Mouse (Mus musculus): ENCODE results near the gene Josd1. TPM values are rescaled to one million over a fixed set of nuclear protein-coding genes. Genes with fewer than 3 reads are reported as not detected.
A peak's percentile ranks its signal among the peaks of the same experiment; 100 is the strongest.

The Josd1 gene
- 10 to 100 TPM; 33.8 to 36.4 TPM for total RNA-seq (2021)
- long read RNA-seq, experiment 1, transcript Josd1-201 (4 exons, 3,440 nt): major isoform, 19 of 28 reads
- long read RNA-seq, experiment 1, partial matches to known transcripts: 1 of 28 reads
- long read RNA-seq, experiment 1, other reads (novel, unspliced or antisense): 8 of 28 reads
- long read RNA-seq, experiment 2, transcript Josd1-201 (4 exons, 3,440 nt): major isoform, 8 of 14 reads
- long read RNA-seq, experiment 2, partial matches to known transcripts: 1 of 14 reads
- long read RNA-seq, experiment 2, other reads (novel, unspliced or antisense): 5 of 14 reads

DNA sequence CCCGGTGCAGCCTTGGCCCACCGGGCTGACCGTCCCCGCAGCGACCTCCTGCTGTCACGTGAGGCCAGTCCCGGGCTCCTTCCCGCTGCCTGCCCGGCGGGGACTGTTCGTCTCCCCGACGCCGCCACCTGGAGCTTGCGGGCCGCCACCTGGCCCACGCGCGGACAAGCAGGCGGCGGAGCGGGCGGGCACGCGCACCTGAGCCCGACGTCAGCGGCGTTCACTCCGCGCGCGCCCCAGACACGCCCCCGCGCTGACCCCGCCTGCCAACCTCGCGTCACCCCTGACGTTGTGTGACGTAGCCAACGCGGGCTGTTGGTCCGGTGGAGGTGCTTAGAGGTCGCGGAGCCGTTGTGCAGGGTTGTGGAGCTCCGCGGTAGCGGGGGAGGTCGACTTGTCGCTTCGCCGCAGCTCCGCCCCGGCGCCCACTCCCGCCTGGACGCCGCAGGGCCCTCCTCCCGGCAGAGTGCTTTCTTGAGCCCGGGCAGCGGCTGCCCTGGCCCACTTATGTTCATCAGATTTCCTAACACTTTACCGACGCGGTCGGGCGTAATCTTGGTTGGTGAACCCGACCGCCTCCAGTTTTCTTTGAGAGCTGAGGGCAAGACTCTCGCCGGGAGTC lies at the start of gene Josd1:
Gene Josd1, minus strand, starts transcription at position 274 of the 622 bp plus-strand sequence.
- DNase-seq: peak; percentile 97 to 98

DNA sequence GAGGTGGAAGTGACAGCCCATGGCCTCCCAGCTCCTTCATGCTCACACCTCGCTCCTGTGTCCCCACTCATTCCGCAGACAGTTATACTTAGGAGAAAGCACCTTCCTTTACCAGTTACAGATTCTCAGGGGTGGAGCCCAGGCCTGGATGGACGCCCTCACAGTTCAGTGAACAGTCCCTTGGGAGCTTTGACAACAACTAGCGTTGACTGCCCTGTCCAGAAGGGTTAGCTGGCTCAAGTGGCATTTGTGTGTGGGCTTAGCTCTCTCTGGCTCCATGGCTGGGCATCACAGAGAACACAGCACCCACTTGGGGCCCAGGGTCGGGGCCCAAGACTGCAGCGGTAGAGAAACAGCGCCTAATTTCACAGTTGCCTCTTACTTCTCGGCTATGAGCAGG lies 46.6 kb upstream of the Josd1 start:
- DNase-seq: peak in 1 of 2 experiments; percentile 35

DNA sequence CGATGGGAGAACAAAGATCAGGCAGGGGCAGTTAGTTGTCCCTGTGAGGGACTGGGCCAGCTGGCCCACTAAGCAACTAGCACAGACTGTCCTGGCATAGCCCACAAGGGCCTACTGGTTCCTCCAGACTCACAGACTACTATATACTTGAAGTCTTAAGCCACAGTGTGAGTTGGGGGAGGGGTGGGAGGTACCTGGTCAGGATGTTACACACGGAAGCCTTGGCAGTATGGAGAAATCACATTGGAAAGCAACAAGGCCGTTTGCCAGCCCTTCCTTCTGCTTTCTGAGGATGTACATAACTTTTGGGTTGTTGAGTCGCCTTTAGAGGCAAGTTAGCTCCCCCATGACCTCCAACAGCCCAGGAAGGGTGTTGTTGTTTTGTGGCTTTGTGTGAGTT lies 45.9 kb upstream of the Josd1 start:
- DNase-seq: no peak

DNA sequence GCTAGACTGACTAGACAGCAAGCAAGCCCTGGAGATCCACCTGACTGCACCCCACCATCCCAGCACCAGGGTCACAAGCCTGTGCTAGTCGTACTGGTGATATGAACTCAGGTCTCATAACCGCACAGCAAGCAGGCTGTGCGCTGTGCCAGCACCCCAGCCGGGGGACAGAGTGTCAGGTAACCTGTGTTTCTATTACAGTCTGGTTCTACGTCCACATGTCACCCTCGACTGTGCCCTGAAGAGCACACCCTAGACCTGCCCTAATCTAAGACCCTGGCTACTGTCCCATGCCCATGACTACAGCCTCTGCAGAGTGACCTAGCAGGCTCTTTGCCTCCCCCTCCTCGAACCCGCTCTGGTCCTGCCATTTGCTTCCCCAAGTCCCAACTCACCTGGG lies 45.5 kb upstream of the Josd1 start:
- DNase-seq: no peak

DNA sequence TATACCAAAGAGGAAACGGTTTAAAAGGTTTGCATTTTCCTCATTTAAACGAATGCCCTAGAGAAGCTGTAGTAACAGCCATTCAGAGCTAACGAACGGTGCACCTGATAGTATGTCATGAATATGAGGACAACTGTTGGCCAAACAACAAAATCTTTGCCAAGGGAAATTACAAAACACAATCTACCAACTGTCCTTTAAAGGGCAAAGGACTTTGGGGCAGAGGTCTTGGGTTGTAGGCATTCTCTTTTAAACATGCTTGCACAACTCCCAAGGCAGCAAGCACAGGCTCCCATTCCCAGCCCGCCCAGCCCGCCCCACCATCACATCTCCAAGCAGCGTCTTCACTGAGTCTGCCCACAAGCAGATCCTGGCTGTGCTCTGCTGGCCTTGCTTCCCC lies 43.8 kb upstream of the Josd1 start:
- DNase-seq: no peak

DNA sequence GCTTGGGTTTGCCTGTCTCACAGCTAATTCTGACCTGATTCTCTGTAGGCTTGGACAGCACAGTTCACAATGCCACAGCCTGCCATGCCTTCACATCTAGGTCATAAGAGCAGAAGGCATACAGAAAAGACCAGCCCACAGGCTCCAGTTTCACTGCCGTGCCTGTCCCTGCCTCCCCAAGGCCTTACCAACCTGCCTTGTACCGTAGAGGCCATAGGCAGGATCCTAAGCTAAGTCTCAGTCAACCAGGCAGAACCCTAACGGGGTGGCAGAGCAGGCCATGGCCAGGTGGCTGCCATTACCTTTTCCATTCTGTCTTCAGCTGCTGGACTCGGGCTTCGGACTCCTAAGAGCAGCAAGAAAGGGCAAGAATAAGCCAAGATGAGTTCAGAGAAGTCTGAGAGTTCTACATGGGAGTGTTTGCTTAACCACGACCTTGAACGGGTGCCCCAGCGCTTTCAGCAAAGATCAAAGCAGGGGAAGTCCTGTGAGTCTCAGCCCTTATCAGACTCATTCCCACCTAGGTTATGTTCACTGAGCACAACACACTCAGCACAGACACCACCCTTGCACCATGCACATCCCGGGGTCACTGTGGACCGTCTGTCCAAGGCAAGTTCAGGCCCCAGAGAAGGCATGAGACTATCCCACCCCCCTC lies 41.1 kb upstream of the Josd1 start:
- no peak for DNase-seq

DNA sequence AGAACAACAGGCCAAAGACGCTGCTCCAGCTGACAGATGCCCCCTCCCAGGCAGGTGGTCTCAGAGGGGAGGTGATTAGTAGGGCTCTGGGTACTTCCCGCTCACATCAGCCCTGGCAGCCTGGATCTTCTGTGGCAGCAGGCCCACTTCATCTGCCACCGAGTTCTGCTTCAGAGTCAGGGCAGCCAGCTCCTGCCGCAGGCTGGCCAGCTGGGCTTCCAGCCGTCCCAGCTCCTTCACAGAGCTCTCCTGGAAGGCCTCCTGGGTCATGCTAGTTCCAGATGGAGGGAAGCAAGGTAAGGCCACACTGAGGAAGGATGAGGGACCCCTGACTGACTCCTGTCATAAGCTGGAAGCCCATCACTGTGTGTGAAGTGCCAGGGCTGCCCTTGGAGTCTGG lies 40.6 kb upstream of the Josd1 start:
- DNase-seq: no peak

DNA sequence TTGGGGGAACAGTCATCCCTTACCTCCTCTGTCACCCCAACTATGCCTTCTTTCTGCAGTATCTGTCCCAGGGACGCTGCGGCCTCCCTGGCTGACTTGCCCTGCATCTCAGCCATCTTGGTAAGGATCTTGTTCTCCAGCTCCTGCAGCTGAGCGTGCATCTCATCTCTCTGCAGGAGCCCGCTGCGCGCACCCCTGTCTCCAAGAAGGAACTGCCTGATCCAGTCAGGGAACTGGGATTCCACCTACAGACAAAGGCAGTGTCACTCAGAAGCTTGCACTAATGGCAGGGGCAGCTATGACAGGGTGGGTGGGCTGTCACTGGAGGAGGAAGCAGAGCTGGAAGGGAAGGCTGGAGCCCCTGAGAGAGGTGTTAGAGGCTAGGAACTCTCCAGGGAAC lies 40.1 kb upstream of the Josd1 start:
- no peak for DNase-seq

DNA sequence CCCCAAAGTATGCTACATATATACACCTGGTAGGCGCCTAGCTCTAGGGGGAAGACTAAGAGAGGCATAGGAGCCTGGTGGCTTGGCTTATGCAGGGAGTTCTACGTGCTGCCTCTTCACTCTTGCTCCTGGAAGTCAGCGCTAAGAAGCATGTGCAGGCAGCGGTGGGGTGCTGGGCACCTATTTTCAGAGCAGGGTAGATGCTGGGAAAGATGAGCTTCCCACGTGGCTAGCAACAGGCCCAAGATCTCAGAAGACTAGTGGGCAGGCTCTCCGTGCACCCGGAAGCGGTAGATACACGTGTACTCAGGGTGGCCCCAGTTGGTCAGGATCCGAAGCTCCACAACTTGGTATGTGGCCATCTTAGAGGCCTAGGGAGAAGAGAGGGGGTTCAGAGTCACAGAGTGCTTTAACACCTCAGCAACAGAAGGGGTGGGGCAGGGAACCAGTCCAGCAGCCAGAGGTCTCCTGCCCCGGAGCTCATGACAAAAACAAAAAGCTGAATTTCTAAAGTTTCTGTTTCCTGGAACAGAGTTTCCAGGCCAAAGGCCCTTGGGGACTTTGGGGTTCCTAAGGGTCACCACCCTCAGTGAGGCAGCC lies 37.6 kb upstream of the Josd1 start:
- peak in 1 of 2 experiments; percentile 30 for DNase-seq

DNA sequence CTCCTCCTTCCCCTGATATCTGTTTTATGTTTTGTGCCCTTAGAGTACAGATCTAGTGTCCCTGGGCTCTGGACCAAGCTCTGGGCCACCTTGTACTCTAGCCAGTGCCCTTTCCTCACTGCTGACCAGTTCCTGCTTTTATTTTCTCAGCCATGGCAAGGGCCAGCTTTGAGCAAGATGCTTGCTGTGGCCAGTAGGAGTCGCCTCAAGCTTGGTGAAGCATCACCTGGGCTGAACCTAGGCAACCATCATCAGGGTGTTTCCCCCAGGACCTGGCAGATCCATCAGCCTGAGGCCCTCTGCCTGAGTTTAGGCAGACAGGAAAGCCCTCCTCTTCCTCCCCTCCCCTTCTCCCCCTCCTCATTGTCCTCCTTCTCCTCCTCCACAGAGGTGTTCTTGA lies 35.7 kb upstream of the Josd1 start:
- peak; percentile 49 to 59 for DNase-seq

DNA sequence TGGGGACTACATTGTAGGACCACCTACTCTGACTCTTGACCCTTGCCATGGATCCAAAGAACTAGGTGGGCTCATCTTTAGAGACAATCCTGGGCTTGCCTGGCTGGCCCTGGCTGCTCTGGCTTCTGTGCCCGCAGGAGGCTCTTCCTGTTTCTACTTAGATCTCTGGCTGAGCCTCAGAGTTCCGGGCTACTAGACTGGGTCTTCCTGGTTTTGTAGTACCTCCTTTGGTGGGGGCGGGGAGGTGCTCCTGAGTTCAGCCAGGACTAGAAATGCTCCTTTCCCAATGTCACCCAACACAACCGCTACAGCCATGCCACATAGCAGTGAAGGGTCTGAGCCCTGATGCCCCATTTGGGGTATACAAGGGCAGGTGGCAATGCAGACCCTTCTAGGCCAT lies 33.1 kb upstream of the Josd1 start:
- no peak for DNase-seq

DNA sequence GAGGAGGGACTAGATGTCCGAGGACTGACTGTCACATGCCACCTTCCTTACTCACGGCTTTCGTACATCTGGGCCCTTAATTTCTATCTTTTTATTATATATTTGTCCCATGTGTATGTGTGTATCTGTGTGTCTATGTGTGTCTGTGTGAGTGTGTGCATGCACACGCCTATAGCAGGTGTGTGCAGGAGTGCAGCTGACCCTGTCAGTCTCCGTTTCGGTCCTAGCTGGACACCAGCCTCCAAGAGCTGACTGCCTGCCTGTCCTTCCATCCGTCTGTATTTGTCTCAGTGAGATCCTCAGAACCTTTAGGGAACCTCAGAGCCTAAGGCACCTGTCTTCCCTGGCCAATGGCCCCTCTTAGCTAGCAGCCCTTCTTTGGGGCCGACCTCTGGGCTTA lies 32.5 kb upstream of the Josd1 start:
- DNase-seq: no peak

DNA sequence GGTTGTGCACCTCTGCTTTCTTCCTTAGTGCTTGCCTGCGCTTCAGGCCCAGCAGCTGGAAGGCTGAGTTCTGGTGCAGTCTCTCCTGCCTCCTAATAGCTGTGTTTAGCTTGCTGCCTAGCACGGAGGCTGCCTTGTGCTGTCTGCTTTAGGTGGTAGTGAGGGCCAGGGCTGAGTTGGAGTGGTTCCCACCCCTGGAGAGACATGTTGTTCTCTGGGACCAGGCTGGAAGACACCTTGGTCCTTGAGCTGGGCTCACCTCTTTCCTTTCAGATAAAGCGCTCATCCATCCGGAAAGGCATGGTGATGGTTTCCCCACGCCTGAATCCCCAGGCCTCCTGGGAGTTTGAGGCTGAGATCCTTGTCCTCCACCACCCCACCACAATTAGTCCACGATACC lies 29.0 kb upstream of the Josd1 start:
- no peak for DNase-seq

DNA sequence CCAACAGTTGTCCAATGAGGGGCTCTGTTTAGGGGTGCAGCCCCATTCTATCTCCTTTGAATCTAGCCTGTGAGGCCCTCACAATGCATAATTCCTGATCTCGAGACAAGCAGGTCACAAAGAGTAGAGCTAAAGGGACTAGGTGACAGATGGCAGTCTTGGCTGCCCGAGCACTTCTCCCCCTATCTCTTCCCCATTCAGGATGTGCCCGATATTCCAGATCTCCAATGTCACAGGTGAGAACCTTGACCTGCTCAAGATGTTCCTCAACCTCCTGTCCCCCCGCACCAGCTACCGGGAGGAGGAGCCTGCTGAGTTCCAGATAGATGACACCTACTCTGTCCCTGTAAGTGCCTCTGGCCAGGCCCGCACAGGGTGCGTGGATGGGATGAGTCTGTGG lies 27.9 kb upstream of the Josd1 start:
- no peak for DNase-seq

DNA sequence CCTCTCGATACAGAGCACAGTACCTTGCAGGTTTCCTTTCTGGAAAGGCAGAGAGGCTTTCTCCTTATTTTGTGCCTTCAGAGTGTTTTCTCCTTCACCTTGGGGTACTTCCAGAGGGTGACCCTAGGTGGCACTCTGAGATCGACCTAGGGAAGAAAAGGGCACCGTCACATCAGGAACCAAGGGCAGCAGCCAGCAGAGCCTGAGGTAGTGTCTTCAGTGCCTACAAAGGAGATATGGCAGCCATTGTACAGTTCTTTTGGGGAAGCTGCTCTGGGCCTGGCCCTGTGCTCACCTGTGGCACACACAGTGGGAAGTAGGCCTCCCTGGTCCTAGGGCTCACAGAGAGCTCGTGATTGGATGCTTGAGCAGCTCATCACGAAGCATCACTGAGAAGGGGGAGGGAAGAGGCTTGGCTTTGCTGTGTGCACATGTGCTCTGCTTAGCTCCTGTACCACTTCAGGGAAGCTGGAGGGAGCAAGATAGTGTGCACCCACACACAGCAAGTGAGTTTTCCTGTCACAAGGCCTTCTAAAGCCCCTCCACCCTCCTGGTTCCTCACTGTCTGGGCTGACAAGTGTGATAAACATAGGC lies 20.6 kb upstream of the Josd1 start:
- DNase-seq: no peak

DNA sequence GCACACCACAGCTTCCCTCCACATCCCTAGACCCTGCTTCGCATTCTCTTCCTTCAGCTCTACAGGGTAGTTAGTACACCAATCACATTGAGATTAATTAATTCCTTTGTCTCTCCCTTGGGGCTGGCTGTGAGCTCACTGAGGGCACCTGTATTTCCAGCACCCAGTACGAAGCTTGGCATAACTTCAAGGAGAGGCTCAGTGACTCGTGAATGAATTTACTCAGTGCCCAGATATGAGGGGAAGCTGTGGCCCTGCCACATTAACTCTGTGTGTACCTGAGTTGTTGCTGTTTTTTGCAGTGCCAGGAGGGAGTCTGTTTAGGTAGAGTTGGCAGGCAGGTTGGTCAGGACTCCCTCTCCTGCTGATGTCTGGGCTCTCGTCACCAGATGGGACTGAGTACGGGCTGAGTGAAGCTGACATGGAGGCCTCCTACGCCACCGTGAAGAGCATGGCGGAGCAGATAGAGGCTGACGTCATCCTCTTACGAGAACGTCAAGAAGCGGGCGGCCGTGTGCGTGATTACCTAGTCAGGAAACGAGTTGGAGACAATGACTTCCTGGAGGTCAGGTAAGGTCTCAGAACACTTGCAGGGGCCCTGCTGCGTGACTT lies 19.0 kb upstream of the Josd1 start:
- DNase-seq: no peak

DNA sequence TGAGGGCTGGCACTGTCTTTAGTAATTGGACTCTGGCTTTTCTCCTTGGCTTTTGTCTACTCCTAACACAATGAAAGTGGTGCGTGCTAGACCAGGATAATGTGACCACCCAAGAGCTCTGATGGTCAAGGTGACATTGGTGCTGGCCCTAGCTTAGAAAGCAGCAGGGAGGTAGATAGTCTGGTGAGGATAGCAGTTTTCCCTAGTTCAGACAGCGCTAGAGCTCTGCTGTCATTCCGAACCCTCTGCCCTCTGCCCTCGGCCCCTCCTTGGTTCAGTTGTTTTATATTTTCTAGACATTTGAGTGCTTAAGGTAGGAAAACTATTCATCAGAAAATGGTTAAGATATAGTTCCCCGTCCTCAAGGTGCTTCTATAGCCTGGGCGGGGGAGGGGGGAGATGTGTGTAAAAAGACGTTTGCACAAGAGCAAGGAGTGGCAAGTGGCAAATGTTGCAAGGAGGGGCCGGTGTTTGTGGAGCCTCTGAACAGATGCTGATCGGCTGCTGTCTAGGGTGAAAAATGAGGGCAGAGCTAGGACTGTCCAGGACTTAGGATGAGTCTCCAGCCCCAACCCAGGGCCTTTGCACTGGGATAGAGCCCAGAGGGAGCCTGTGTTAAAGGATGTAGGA lies 10.0 kb upstream of the Josd1 start:
- DNase-seq: no peak

DNA sequence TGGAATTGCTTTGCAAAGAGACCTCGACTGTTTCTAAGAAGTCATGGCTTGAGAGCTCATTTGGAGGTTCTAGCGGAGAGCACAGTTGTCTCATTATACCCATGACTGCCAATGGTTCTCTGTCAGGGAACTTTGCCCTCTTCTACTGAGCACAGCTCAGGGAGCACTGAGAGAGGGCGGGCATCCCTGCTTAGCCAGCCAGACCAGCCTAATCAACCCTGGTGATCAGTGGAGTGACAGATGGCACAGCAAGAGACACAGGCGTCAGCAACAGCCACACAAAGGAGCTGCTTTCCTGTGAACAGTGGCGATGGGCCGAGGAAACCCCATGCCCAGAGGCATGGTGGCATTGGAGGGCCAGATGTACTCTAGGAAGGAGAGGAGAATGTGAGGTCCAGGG lies 9.3 kb upstream of the Josd1 start:
- DNase-seq: no peak

DNA sequence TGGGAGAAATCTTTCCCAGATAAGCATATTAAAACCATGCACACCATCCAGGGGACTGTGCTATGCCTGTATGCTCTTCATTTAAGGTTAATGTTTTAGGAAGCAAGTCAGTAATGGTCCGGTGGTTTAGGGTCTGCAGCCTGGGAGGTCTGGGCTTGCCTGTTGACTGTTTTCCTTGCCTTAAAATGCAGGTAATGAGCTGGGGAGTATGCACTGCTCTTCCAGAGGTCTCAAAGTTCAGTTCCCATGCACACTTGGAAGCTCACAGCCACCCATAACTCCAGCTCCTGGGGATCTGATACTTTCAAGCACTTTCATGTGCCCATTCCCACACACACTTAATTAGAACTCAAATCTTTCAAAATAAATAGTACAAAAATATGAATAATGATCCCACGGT lies 8.8 kb upstream of the Josd1 start:
- no peak for DNase-seq

DNA sequence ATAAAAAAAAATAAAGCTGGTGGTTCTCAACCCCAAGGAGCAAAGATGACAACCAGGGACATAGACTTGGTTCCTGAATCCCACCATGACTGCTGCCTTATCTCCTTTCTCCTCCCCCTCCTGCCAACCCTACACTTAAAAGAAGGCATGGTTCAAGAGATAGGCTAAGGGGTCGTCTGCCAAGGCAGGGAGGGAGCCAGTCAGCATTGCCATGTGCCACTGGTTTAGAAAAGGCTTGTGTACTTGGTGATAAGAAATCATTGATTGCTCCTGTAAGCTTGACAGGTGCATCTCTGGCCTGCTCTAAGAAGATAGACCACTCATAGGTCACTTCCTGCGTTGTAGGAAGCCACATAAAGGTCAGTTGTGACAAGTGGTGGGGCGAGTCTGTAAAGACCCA lies 7.8 kb upstream of the Josd1 start:
- no peak for DNase-seq

DNA sequence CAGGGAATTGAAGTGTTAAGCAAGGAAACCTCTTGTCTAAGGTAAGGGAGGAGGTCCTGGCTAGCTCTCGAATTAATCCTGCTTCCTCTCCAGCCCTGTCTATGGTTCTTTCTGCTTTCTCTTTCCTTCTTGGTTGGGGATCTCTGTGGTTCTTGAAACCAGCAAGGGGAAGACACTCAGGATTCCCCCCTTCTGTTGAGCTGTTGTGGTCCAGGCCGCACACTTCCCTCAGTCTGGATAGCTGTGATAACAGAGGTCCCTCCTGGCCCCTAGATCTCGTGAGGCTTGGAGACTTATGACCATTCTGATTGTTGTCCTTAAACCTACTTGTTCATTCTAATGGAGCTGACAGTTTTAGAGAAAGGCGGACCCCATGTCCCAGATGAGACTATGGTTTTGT lies 6.8 kb upstream of the Josd1 start:
- no peak for DNase-seq

DNA sequence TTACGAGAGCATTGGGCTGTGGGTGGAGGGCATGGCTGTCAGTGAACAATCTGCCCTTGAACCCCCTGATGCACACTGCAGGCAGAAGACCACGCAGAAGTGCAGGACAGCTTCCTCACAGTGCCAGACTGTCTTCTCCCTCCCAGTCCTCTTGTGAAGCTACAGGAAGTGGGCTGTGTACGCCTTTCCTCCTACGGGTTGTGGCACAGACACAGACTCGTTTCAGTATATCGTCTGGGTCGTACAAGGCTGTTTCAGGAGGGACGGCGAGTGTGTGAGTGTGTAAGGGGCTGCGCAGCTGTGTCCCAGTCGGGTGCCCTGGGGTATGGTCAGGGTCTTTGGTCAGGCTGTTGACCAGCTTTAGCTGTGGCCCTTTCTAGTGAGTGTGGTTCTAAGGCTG lies 6.0 kb upstream of the Josd1 start:
- DNase-seq: no peak
